Mouse (Mus musculus): ENCODE data around the gene Bhlha9. TPM values are rescaled to one million over a fixed set of nuclear protein-coding genes. Genes with fewer than 3 reads are reported as not detected.
A peak's percentile ranks its signal among the peaks of the same experiment; 100 is the strongest.

The Bhlha9 gene
- polyA plus RNA-seq (2016; fragmentation: Nextera tagmentation; extraction: Ambion mirVana) = 0.21 TPM in 1 of 2 replicates, not detected in the other

DNA sequence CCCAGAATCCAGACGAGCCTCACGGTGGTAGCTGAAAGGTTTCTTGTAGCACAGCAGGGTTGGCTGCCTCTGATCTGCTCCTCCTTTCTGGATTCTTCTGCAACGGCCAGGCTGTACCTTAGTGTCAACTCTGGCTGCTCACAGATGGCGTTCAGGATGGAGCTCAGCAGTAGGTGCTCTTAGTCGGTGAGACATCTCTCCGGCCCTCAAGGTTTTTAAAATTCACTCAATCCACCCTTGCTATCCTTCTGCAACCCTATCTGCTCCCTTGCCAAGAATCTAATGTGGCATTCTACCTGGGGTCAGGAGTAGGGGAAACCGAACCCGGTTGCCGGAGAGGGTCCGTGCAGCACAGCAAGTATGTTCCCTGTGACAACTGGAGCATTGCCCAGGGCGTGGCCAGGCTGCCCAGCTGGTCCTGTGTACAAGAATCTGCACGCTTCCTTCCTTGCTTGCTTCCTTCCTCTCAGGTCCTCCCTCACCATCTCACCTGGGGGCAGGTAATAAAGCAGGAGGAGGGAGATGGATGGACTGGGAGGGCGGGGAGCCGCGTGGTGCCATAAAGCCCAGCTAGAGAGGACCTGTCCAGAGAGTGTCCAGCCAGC, at the start of gene Bhlha9:
Gene Bhlha9, plus strand, starts transcription at position 600 of the 605 bp plus-strand sequence.
- peaks cover 19% of the 10 kb centered on the region for H3K4me1 ChIP-seq (replicated peaks)
- H3K9me3 ChIP-seq = no peaks in the 10 kb centered on the region
- no peaks in the 10 kb centered on the region for H3K36me3 ChIP-seq
- peak within 1 kb of the TSS; percentile 50 for H3K4me3 ChIP-seq
- peaks cover 94% of the 10 kb centered on the region for H3K27me3 ChIP-seq (ENCODE audit: insufficient read depth, poor library complexity, severe bottlenecking)
- peak within 1 kb of the TSS; percentile 4; the same call in 1 of the 2 replicates for H3K27ac ChIP-seq
- 56% methylated on average over 15 of the region's 15 CpGs for WGBS
- no peak for DNase-seq (ENCODE audit: low spot score)

DNA sequence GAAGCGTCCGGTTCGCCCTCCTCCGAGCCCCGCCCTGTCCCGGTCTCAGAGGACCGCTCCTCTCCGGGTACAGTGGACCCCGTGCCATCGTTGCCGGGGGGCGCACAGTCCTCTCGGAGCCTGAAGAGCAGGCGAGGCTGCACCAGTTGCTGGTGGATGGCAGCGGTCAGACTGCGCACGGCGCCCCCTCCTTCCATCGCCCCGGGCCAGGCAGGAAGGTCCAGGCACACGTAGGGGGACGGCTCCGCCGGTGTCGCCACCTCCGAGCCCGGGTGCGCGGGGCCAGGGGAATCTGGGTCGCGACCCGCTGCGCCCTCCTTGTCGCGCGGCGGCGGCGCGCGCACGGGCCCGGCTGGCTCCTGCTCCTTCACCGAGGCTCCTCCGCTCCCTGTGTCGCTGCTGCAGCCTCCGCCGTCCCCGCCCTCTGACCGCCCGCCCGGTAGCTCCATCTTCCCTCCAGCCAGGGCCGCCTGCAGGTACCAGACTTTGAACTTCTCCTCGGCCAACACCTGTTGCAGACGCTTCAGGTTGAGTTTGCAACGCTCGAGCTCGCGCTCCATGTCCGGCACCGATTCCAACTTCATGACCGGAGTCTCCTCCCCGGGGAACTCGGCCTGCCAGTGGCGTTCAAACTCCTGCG, 49.6 kb upstream of the Bhlha9 start:
- Histone ChIP-seq H3K27ac (peak overlapping the region; percentile 91), H3K36me3 (no peaks in the 10 kb centered on the region), H3K27me3 (ENCODE audit: insufficient read depth, poor library complexity, severe bottlenecking) (peaks cover 52% of the 10 kb centered on the region), H3K4me3 (peak overlapping the region; percentile 73), H3K4me1 (replicated peaks) (peaks cover 35% of the 10 kb centered on the region), H3K9me3 (no peaks in the 10 kb centered on the region)
- peak; percentile 58 for DNase-seq (ENCODE audit: low spot score)
- under 1% methylated on average over 66 of the region's 66 CpGs for WGBS

DNA sequence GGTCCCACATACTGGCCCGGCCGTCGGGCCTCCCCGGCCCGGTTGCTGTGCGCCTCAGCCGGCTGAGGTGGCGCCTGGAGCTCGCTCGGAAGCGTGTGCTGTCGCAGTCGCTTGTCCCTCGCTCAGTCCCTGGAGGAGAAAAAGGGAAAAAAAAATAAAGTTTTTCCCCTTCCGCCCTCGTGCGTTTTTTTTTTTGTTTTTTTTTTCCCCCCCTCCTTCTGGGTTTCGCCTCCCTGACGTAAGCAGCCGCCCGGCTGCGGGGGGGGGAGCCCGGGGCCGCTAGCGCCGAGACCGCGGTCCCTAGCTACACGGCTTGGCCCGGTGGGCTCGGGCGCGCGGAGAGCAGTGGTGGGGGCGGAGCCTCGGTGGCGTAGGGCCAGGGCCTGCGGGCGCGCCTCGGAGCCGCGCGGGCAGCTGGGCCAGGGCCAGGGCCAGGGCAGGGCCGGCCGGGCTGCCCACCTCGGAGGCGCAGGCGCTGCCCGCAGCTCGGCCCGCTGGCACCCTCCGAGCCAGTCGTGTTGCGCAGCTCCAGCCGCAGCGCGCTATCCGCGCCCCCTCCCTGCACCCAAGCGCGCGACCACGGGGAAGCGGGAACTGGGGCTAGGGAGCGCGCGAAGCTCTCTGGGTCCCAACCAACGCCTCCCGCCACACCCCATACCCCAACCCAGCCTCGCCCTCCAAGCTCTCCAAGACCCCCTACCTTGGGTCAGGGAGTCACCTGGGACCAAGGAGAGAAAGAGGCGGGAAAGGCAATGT, 48.9 kb upstream of the Bhlha9 start:
- Histone ChIP-seq H3K36me3 (no peaks in the 10 kb centered on the region), H3K4me1 (replicated peaks) (peaks cover 35% of the 10 kb centered on the region), H3K27me3 (ENCODE audit: insufficient read depth, poor library complexity, severe bottlenecking) (peaks cover 52% of the 10 kb centered on the region), H3K4me3 (peak overlapping the region; percentile 73), H3K27ac (peak overlapping the region; percentile 91), H3K9me3 (no peaks in the 10 kb centered on the region)
- DNase-seq (ENCODE audit: low spot score) = peak; percentile 77
- WGBS = under 1% methylated on average over 72 of the region's 72 CpGs

DNA sequence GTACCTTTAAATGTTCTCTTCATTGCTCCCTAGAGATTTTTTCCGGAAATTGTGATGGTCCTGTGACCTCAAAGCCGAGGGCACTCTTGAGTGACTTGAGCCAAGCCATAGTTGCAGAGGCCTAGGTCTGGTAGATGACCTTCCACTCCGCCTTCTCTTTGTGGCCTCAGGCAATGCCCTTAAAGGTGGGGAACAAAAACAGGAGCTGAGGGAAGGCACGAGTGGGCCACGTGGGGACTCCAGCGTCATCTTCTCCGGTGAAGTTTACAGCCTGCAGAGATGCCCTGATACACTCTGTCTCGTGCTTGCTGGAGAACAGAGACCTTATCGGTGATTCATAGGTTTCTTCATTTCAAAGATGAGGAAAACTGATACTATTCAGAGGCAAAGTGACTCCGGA, 48.2 kb upstream of the Bhlha9 start:
- 52% methylated on average over 10 of the region's 10 CpGs for whole genome bisulfite sequencing
- H3K4me1 ChIP-seq (replicated peaks) = peaks cover 35% of the 10 kb centered on the region
- peaks cover 52% of the 10 kb centered on the region for H3K27me3 ChIP-seq (ENCODE audit: insufficient read depth, poor library complexity, severe bottlenecking)
- DNase-seq (ENCODE audit: low spot score) = no peak
- no peaks in the 10 kb centered on the region for H3K9me3 ChIP-seq
- H3K4me3 ChIP-seq = peak overlapping the region; percentile 73
- no peak overlapping the region for H3K27ac ChIP-seq
- H3K36me3 ChIP-seq = no peaks in the 10 kb centered on the region

DNA sequence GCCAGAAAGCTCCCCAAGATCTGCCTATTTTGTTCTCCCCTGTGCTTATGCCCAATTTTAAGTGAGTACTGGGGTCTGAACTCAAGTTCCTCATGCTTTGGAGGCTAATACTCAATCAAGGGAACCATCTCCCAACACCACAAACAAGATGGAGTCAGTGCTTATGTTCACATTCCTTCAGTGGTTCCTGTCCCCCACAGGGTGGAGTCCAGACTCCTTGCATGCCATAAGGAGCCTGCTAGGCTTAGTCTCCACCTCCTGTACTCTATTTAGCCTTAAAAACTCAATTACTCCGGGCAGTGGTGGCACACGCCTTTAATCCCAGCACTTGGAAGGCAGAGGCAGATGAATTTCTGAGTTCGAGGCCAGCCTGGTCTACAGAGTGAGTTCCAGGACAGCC, 47.4 kb upstream of the Bhlha9 start:
- no peak overlapping the region for H3K4me3 ChIP-seq
- no peaks in the 10 kb centered on the region for H3K36me3 ChIP-seq
- 91% methylated on average over 3 of the region's 3 CpGs for WGBS
- no peak overlapping the region for H3K27ac ChIP-seq
- H3K9me3 ChIP-seq = no peaks in the 10 kb centered on the region
- H3K4me1 ChIP-seq (replicated peaks) = peaks cover 35% of the 10 kb centered on the region
- peaks cover 50% of the 10 kb centered on the region for H3K27me3 ChIP-seq (ENCODE audit: insufficient read depth, poor library complexity, severe bottlenecking)
- DNase-seq (ENCODE audit: low spot score) = no peak

DNA sequence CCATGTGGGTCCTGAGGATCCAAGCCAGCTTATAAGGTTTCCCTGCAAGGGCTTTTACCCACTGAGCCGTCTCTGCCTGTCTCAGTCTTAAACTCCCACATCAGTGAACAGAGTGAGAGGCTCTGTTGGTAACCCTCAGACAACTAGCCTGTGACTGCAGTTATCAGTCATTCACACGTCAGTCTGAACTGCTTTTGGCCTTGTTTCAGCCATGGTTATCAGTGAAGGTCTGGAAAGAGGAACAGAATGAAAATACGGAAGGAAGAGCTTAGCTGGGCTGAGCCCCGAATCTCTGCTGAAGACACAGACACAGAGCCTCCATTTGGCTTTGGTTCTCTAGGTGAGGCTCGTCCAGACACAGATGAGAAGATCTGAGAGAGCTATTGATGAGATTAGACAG, 43.7 kb upstream of the Bhlha9 start:
- H3K27me3 ChIP-seq (ENCODE audit: insufficient read depth, poor library complexity, severe bottlenecking) = peaks cover 14% of the 10 kb centered on the region
- H3K4me1 ChIP-seq (replicated peaks) = peaks cover 15% of the 10 kb centered on the region
- 76% methylated on average over 5 of the region's 5 CpGs for WGBS
- no peak overlapping the region for H3K4me3 ChIP-seq
- H3K36me3 ChIP-seq = no peaks in the 10 kb centered on the region
- no peaks in the 10 kb centered on the region for H3K9me3 ChIP-seq
- no peak for DNase-seq (ENCODE audit: low spot score)
- H3K27ac ChIP-seq = no peak overlapping the region

DNA sequence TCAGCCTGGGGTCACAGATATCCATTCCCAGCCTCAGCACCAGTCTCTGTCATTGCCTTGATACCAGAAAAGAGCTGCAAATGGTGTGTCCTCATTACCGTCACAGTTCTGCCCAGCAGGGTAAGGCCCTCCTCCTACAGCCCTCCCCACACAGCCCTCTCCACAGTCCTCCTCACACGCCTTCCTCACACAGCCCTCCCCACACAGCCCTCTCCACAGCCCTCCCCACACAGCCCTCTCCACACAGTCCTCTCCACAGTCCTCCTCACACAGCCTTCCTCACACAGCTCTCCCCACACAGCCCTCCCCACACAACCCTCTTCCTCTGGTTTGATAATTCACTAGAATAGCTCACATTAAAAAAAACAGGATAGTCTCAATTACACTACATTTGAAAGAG, 42.2 kb upstream of the Bhlha9 start:
- no peaks in the 10 kb centered on the region for H3K27me3 ChIP-seq (ENCODE audit: insufficient read depth, poor library complexity, severe bottlenecking)
- DNase-seq (ENCODE audit: low spot score) = no peak
- 28% methylated on average over 2 of the region's 2 CpGs for WGBS
- H3K4me3 ChIP-seq = no peak overlapping the region
- H3K9me3 ChIP-seq = no peaks in the 10 kb centered on the region
- H3K4me1 ChIP-seq (replicated peaks) = peaks cover 9% of the 10 kb centered on the region
- no peaks in the 10 kb centered on the region for H3K36me3 ChIP-seq
- H3K27ac ChIP-seq = no peak overlapping the region

DNA sequence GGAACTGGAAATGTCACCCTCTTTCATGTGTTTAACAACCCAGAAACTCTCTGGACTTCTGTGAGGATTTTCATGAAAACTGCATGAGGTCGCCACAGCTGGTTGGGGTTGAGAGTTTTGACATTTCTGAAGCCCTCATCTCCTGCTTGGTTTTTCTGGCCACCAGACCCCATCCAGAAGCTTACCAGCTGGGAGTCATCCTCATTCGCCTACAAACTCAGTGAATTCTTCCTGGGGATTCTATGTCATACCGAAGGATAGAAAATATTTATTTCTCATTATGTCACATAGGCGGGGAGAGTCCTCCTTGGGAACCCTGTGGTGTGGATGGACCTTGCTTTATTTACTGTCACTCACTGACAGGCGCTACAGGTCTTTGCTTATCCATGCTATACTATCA, 41.8 kb upstream of the Bhlha9 start:
- WGBS = 77% methylated on average over 5 of the region's 5 CpGs
- Histone ChIP-seq H3K27me3 (ENCODE audit: insufficient read depth, poor library complexity, severe bottlenecking) (no peaks in the 10 kb centered on the region), H3K4me1 (replicated peaks) (peaks cover 9% of the 10 kb centered on the region), H3K4me3 (no peak overlapping the region), H3K27ac (no peak overlapping the region), H3K36me3 (no peaks in the 10 kb centered on the region), H3K9me3 (no peaks in the 10 kb centered on the region)
- no peak for DNase-seq (ENCODE audit: low spot score)

DNA sequence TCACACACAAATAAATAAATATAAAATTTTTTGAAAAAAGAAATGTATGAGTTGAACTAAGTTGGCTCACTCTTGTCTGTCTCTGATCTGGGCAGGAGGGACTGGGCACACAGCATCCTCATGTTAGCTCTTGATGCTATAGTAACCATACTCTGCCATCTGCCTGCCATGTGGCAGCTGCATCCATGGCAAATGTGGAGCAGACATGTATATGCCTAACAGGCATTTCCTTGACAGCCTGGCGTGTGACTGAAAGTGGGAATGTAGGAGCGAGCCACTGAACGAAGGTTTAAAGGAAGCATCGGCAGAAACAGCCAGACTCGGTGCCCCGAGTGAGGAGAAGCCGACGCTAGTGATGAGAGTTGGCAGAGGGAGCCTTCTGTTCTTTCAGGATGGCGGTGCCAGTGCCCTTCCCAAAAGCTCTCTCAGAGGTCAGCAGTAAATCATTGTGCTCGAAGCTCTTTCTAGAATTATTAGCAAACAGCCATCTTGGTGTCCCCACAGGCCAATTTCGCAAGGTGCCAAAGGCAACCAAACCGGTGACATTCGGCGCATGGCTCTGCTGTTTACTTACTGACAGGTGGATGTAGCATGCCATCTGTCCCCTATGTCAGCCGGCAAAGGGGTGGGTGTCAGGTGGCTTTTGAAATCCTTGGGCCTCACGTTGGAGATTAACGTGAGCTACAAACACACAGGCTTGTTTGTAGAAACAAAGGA, 32.8 kb upstream of the Bhlha9 start:
- Histone ChIP-seq H3K9me3 (no peaks in the 10 kb centered on the region), H3K27me3 (ENCODE audit: insufficient read depth, poor library complexity, severe bottlenecking) (no peaks in the 10 kb centered on the region; the same call in 1 of the 2 replicates), H3K27ac (no peak overlapping the region), H3K36me3 (no peaks in the 10 kb centered on the region), H3K4me3 (no peak overlapping the region), H3K4me1 (replicated peaks) (0 out of 2 replicates have a peak, but pooled peaks cover 6% of the 10 kb centered on the region)
- DNase-seq (ENCODE audit: low spot score) = no peak
- 86% methylated on average over 17 of the region's 17 CpGs for WGBS

DNA sequence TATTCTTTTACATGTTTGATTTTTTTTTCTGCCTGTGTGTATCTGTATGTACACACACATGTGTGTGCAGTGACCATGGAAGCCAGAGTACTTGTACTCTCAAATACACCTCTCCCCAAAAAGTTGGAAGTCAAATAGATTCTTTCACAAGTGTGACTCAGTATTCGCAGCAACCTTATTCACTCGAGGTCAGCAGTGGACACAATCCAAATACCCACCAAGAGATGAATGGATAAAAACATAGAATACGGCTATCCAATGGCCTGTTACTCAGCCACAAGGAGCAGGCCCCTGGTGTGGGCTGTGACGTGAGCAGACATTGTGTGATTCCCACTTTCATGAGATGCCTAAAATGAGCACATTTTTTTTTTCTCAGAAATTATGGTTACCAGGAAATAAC, 32.0 kb upstream of the Bhlha9 start:
- H3K4me3 ChIP-seq = no peak overlapping the region
- DNase-seq (ENCODE audit: low spot score) = no peak
- H3K27me3 ChIP-seq (ENCODE audit: insufficient read depth, poor library complexity, severe bottlenecking) = peaks cover 5% of the 10 kb centered on the region; the same call in 1 of the 2 replicates
- peaks cover 14% of the 10 kb centered on the region for H3K4me1 ChIP-seq (replicated peaks)
- no peaks in the 10 kb centered on the region for H3K36me3 ChIP-seq
- 81% methylated on average over 4 of the region's 4 CpGs for WGBS
- H3K9me3 ChIP-seq = no peaks in the 10 kb centered on the region
- H3K27ac ChIP-seq = no peak overlapping the region

DNA sequence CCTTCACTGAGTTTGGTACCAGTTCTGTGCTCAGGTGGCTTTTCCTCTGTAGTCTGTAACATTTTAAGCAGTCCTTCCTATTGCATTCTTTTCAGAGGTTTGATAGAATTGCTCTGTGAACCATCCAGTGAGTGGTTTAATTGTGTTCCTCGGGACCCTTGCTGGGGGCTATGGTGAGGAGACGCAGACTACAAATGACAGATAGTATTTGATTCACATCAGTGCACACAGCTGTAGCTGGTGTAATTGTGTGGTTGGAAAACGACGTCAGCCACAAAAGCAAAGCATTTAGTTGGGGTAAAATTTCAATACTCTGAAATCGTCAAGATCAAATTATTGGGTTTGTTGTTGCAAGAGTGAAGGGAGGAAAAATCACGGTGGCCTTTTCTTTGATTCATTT, 28.0 kb upstream of the Bhlha9 start:
- H3K9me3 ChIP-seq = no peaks in the 10 kb centered on the region
- no peak for DNase-seq (ENCODE audit: low spot score)
- H3K27ac ChIP-seq = no peak overlapping the region
- no peak overlapping the region for H3K4me3 ChIP-seq
- 47% methylated on average over 6 of the region's 6 CpGs for WGBS
- H3K27me3 ChIP-seq (ENCODE audit: insufficient read depth, poor library complexity, severe bottlenecking) = peaks cover 17% of the 10 kb centered on the region
- no peaks in the 10 kb centered on the region for H3K36me3 ChIP-seq
- peaks cover 38% of the 10 kb centered on the region for H3K4me1 ChIP-seq (replicated peaks)

DNA sequence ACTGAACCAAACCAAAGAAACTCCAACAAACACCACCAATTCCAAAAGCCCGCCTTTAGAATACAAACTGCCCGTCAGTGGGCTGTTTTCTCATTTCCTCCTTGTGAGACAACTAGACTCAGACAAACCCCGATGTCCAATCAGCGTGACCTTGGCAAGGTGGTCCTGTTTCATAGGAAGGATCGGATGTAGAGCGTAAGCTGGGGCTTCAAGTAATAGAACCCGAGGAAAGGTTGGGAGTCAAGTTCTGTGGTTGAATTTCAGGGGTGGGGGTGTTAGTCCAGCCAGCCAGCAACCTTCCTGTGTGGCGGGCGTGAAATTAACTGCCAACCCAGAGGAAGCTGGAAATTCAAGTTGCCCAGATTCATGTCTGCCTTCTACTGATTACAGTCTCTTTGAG, 27.2 kb upstream of the Bhlha9 start:
- Histone ChIP-seq H3K27me3 (ENCODE audit: insufficient read depth, poor library complexity, severe bottlenecking) (peaks cover 17% of the 10 kb centered on the region), H3K36me3 (no peaks in the 10 kb centered on the region), H3K9me3 (no peaks in the 10 kb centered on the region), H3K27ac (peak overlapping the region; percentile 25; the same call in 1 of the 2 replicates), H3K4me3 (no peak overlapping the region), H3K4me1 (replicated peaks) (peaks cover 38% of the 10 kb centered on the region)
- DNase-seq (ENCODE audit: low spot score) = no peak
- WGBS = 75% methylated on average over 9 of the region's 9 CpGs
